Mouse (Mus musculus): ENCODE data around the gene Irf1. TPM values are rescaled to one million over a fixed set of nuclear protein-coding genes. Genes with fewer than 3 reads are reported as not detected.

Gene Irf1
- polyA plus RNA-seq, 1 experiment from 2014 or later = 7.3 TPM

- Histone ChIP-seq H3K27me3 (replicated peaks) (no peaks in the 10 kb centered on the region), H3K4me3 (no peak overlapping the region), H3K4me2 (no peak overlapping the region), H3K4me1 (peaks cover 21% of the 10 kb centered on the region; the same call in 1 of the 2 replicates), H3K27ac (no peak overlapping the region), H3K36me3 (no peaks in the 10 kb centered on the region), H3K9me3 (replicated peaks) (no peaks in the 10 kb centered on the region), H3K9ac (no peak overlapping the region)
- ATAC-seq = no peak
- 71% methylated on average over 8 of the region's 8 CpGs for WGBS (ENCODE audit: insufficient replicate concordance)
These were observed 18.4 kb downstream of the Irf1 start for GRCm38 (mm10) chr11:53788196-53788595.

DNA sequence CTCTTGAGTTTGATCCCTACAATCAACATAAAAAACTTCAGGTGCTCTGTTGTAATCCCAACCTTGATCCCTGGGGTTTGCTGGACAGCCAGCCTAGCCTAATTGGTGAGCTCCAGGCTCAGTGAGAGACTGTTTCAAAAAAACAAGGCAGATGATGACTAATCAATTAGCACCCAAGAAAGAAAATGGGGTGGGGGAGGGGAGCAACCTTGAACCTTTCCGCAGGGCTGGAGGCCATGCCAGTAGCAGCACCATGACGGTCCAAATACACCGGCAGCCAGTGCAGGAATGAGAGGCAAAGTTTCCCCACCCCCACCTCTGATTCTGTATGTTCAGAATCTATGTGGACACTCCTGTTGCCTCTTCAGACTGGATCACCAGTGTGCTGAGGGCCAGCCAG, 19.5 kb downstream of the Irf1 start:
- no peak overlapping the region for H3K4me2 ChIP-seq
- no peaks in the 10 kb centered on the region for H3K27me3 ChIP-seq (replicated peaks)
- no peaks in the 10 kb centered on the region for H3K9me3 ChIP-seq (replicated peaks)
- ATAC-seq = no peak
- no peak overlapping the region for H3K9ac ChIP-seq
- 55% methylated on average over 3 of the region's 3 CpGs for WGBS (ENCODE audit: insufficient replicate concordance)
- no peak overlapping the region for H3K27ac ChIP-seq
- H3K36me3 ChIP-seq = no peaks in the 10 kb centered on the region
- peaks cover 29% of the 10 kb centered on the region; the same call in 1 of the 2 replicates for H3K4me1 ChIP-seq
- H3K4me3 ChIP-seq = no peak overlapping the region

DNA sequence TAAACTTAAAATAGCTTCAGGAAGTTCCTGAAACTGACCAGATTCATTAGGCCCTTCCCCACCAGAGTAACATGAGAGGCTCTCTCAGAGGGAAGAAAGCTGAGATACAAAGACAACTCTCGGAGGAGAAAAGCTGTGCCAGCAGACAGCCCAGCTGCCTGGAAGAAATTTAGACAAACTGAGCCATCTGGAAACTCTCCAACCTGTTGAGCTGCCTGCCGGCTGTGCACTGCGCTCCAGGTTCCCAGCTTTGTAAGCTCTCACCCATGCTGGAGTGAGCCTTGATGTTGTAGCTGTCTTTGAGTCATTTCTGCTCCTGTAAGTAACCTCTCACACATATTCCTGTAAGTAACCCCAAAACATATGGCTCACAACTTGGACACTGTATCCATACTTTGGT, 23.2 kb downstream of the Irf1 start:
- no peaks in the 10 kb centered on the region for H3K27me3 ChIP-seq (replicated peaks)
- no peak overlapping the region for H3K4me3 ChIP-seq
- WGBS (ENCODE audit: insufficient replicate concordance) = 79% methylated on average over 3 of the region's 3 CpGs
- H3K9ac ChIP-seq = no peak overlapping the region
- H3K27ac ChIP-seq = no peak overlapping the region
- peaks cover 59% of the 10 kb centered on the region for H3K4me1 ChIP-seq
- no peaks in the 10 kb centered on the region for H3K36me3 ChIP-seq
- no peak overlapping the region for H3K4me2 ChIP-seq
- H3K9me3 ChIP-seq (replicated peaks) = no peaks in the 10 kb centered on the region
- ATAC-seq = no peak

- no peak overlapping the region for H3K9ac ChIP-seq
- WGBS (ENCODE audit: insufficient replicate concordance) = 30% methylated on average over 3 of the region's 3 CpGs
- peak overlapping the region; percentile 75 for H3K27ac ChIP-seq
- no peaks in the 10 kb centered on the region for H3K27me3 ChIP-seq (replicated peaks)
- H3K4me3 ChIP-seq = no peak overlapping the region
- ATAC-seq = no peak
- H3K4me2 ChIP-seq = peak overlapping the region; percentile 40
- H3K9me3 ChIP-seq (replicated peaks) = no peaks in the 10 kb centered on the region
- H3K36me3 ChIP-seq = no peaks in the 10 kb centered on the region
- peaks cover 49% of the 10 kb centered on the region for H3K4me1 ChIP-seq
These were observed 24.2 kb downstream of the Irf1 start for GRCm38 (mm10) chr11:53794015-53794414.

DNA sequence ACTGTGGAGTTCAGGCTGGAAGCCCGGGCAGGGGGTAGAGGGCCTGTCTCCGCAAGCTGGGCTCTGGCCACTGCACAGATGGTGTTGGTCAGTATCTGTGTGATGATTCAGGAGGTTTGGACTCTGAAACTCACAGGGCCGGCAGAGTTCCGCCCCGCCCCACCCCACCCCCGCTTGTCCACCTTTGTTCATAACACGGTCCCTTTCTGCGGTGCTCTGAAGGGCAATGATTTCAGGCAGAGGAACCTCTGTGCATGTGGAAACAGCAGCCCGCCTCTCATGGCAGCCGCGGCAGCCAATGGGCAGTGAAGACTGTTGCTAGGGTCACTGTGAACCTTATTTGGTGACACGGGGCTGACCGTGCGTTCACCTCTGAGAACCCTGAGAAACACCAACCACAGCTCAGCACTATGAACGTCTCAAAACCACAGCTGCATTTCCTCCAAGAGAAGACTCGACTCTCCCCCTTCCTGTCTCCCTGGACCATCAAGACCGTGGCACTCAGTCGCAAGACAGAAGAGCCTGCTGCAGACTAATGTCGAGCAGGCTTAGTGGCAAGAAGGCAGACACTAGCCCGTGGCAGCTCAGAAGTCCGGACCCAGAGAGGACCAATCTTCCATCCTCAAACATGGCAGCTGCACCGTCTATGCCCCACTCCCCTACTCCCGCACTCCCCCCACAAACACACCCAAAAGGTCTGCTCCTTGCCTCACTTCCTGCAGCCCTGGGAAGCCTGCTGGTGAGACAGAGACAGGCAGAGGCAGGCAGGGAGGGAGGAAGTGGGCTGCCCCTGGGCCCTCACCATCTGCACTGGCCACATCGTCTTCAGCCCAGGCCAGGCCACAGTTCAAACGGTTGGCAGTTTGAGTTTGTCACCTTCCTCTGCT, 25.1 kb downstream of the Irf1 start:
- Histone ChIP-seq H3K27ac (peak overlapping the region; percentile 75), H3K27me3 (replicated peaks) (no peaks in the 10 kb centered on the region), H3K4me3 (0 out of 2 replicates have a peak overlapping the region, but pooled peaks have one; percentile 7), H3K4me1 (peaks cover 42% of the 10 kb centered on the region), H3K9ac (no peak overlapping the region), H3K36me3 (no peaks in the 10 kb centered on the region), H3K4me2 (peak overlapping the region; percentile 40), H3K9me3 (replicated peaks) (no peaks in the 10 kb centered on the region)
- ATAC-seq = peak; percentile 63
- whole genome bisulfite sequencing (ENCODE audit: insufficient replicate concordance) = 9% methylated on average over 25 of the region's 25 CpGs

- 56% methylated on average over 8 of the region's 8 CpGs for WGBS (ENCODE audit: insufficient replicate concordance)
- Histone ChIP-seq H3K9me3 (replicated peaks) (no peaks in the 10 kb centered on the region), H3K27ac (peak overlapping the region; percentile 75), H3K9ac (no peak overlapping the region), H3K4me2 (no peak overlapping the region), H3K27me3 (replicated peaks) (no peaks in the 10 kb centered on the region), H3K36me3 (no peaks in the 10 kb centered on the region), H3K4me3 (no peak overlapping the region), H3K4me1 (peaks cover 42% of the 10 kb centered on the region)
- ATAC-seq = 0 out of 2 replicates have a peak, but pooled peaks have one; percentile 16
These were observed 26.0 kb downstream of the Irf1 start for GRCm38 (mm10) chr11:53795813-53796212.

DNA sequence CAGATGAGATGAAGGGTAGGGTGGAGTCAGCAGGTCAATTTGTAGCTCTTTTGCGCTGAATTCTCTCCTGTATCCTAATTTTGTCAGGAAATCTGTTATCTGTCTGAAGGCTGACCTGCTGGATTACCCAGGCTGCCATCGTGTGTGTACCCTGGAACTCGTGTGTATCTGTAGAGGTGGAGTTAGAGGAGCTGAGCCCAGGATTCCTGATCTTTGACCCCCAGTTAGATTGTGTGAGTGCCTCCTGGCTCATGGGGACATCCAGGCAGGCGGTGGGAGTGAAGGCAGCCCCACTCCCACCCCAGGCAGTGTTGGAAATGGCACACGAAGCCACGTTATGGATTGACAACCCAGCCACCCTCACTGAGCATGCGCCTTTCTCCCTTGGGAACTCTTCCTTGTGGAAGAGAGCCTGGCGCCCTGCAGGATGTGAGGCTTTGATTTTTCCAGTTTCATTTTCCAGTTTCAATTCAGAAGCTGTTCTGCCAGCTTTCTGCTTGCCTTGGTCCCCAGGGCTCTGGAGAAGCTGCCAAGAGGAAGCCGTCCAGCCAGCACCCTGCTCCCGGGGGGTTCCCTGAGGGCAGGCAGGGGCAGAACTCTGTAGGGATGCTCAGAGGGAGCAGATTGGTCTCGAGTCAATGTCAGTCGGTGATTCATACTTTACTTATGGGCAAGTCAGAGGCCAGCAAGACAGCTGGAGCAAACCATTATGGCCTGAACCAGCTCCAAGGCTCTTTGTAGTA, 26.8 kb downstream of the Irf1 start:
- no peak overlapping the region for H3K9ac ChIP-seq
- no peak overlapping the region for H3K4me3 ChIP-seq
- no peak for ATAC-seq

GRCm38 (mm10) chr11:53797386-53797920, 27.6 kb downstream of the Irf1 start:
- no peak overlapping the region for H3K9ac ChIP-seq
- H3K9me3 ChIP-seq (replicated peaks) = no peaks in the 10 kb centered on the region
- no peak overlapping the region for H3K27ac ChIP-seq
- no peaks in the 10 kb centered on the region for H3K27me3 ChIP-seq (replicated peaks)
- H3K4me1 ChIP-seq = peaks cover 39% of the 10 kb centered on the region
- ATAC-seq = no peak
- WGBS (ENCODE audit: insufficient replicate concordance) = 57% methylated on average over 6 of the region's 6 CpGs
- H3K4me3 ChIP-seq = no peak overlapping the region
- no peak overlapping the region for H3K4me2 ChIP-seq
- no peaks in the 10 kb centered on the region for H3K36me3 ChIP-seq

More for the DNA sequence above, 26.8 kb downstream of the Irf1 start:
- 50% methylated on average over 12 of the region's 12 CpGs for WGBS (ENCODE audit: insufficient replicate concordance)
- Histone ChIP-seq H3K36me3 (no peaks in the 10 kb centered on the region), H3K9me3 (replicated peaks) (no peaks in the 10 kb centered on the region), H3K27me3 (replicated peaks) (no peaks in the 10 kb centered on the region), H3K27ac (peak overlapping the region; percentile 75), H3K4me2 (0 out of 2 replicates have a peak overlapping the region, but pooled peaks have one; percentile 10), H3K4me1 (peaks cover 39% of the 10 kb centered on the region)

DNA sequence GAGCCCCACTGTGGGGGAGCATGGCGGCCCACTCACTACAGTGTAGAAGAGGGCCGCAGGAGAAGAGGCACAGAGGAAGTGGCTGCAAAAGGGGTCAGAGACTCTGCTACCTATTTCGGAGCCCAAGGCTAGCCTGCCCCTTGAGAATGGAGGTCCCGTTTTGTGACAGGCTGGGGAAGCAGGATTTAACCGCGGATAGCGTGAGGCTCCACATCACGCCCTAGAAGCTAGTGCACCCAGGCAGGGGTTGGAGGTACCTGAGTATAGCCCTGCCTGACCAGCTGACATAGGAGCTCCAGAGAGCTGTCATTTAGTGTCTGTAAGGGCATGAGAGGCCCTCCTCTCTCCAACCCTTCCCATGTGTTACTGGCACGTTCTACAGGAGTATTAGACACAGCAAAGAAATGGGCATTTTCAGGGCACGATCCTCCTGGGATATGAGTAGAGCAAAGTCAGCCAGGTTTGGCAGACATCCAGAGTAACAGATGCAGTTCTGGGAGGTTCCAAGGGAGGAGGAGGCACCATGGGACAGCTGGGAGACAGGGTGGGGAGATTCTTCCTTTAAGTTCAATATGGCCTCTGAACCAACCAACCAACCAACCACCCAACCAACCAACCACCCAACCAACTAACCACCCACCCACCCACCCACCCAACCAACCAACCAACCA, 28.4 kb downstream of the Irf1 start:
- no peaks in the 10 kb centered on the region for H3K27me3 ChIP-seq (replicated peaks)
- no peak for ATAC-seq
- peaks cover 41% of the 10 kb centered on the region for H3K4me1 ChIP-seq
- no peak overlapping the region for H3K27ac ChIP-seq
- WGBS (ENCODE audit: insufficient replicate concordance) = 78% methylated on average over 10 of the region's 10 CpGs
- no peak overlapping the region for H3K4me2 ChIP-seq
- no peak overlapping the region for H3K9ac ChIP-seq
- H3K4me3 ChIP-seq = no peak overlapping the region
- no peaks in the 10 kb centered on the region for H3K9me3 ChIP-seq (replicated peaks)
- no peaks in the 10 kb centered on the region for H3K36me3 ChIP-seq

DNA sequence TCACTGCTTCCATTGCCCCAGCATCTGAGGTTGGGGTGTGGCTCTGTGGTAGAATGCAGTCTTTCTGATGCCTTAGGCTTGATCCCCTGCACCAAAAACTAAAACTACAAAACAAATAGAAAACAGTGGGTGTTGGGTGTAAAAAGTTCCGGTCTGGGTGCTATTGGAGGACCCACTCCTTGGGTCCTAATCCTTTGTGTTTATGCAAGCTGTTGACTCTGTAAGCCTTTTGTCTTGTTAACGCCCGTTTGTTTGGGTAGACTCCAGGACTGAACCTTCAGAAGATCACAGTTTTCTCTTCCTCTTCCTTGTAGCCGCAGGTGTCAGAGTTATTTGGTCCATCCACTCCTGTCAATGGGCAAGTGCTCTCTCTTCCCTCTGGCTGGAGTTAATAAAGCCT, 30.2 kb downstream of the Irf1 start:
- 70% methylated on average over 4 of the region's 4 CpGs for WGBS (ENCODE audit: insufficient replicate concordance)
- Histone ChIP-seq H3K4me3 (no peak overlapping the region), H3K4me2 (no peak overlapping the region), H3K36me3 (no peaks in the 10 kb centered on the region), H3K9ac (no peak overlapping the region), H3K27ac (no peak overlapping the region), H3K4me1 (peaks cover 29% of the 10 kb centered on the region), H3K27me3 (replicated peaks) (no peaks in the 10 kb centered on the region), H3K9me3 (replicated peaks) (no peaks in the 10 kb centered on the region)
- ATAC-seq = no peak

DNA sequence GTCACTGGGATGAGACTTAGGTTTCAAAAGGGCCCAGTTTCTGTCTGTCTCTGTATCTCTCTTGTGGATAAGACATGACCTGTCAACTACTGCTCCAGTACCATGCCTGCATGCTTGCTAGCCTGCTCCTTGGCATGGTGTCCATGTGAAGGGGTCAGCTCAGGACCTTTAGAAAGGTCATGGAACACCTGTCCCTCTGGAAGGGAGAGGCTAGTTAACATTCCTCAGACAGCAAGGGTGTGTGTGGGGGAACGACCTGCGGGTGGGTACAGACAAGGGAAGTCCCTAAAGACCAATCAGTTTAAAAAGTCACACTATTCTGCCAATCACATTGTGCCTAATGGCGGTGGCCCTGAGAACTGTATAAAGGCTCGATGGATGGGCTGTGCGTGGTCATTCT, 31.2 kb downstream of the Irf1 start:
- H3K27me3 ChIP-seq (replicated peaks) = no peaks in the 10 kb centered on the region
- no peaks in the 10 kb centered on the region for H3K36me3 ChIP-seq
- H3K27ac ChIP-seq = no peak overlapping the region
- 76% methylated on average over 5 of the region's 5 CpGs for WGBS (ENCODE audit: insufficient replicate concordance)
- peaks cover 20% of the 10 kb centered on the region for H3K4me1 ChIP-seq
- no peak for ATAC-seq
- no peak overlapping the region for H3K9ac ChIP-seq
- no peak overlapping the region for H3K4me2 ChIP-seq
- no peak overlapping the region for H3K4me3 ChIP-seq
- no peaks in the 10 kb centered on the region for H3K9me3 ChIP-seq (replicated peaks)

Measured in liver, embryonic 12.5 days (tissue).